Mouse (Mus musculus) left cerebral cortex, adult 9 months (tissue): Measurements from ENCODE around the gene Celf6.

Experiments used
- DNase-seq, 2 experiments: peaks; one replicate each; pipeline ENCODE4 v3.0.0; 2022; ENCODE audit warnings: low spot score in 2 of 2

The Celf6 gene

GRCm38 (mm10) chr9:59577844-59578504, at the start of gene Celf6:
TSS of gene Celf6 (plus strand) at chr9:59577917.
- DNase-seq = peak; percentile 89 to 92

GRCm38 (mm10) chr9:59528274-59528673, 49.4 kb upstream of the Celf6 start:
- no peak for DNase-seq

DNA sequence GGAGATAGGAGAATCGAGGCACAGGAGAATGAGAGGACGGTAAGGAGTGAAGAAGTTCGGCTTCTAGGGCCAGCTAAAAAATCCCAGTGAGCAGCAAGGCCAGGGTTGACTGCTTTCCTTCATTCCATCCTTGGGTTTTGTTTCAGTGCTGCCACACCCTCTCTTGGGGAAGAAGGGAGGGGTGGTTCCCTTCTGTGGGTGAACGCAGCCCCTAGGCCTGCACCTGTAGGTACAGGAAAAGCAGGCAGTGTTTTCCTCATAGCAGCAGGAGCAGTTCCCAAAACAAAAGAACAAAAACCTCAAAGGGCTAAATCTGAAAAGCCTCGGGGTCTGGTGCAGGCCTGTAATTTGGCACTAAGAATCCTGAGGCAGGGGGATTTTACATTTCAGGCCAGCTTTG, 46.1 kb upstream of the Celf6 start:
- no peak for DNase-seq

GRCm38 (mm10) chr9:59533422-59533821, 44.3 kb upstream of the Celf6 start:
- no peak for DNase-seq

DNA sequence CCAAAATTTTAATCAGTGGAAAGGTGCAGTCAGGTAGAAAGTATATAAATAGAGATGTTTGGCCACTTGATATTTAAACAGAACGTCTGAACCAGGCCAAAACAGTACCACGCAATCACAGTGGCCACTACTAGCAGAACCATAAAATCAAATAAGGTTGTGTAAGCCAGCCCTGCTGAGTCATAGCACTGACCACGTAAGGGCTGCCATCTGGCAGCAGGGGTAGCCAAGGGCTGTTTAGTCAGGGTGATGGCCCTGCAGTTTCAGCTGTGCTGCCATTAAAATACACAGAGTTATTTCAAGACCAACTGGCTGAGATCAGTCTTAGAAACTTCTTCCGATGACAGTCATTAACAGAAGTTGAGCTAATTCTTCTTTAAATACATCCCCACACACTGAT, 43.8 kb upstream of the Celf6 start:
- DNase-seq = no peak

- peak in 1 of 2 experiments; percentile 36 for DNase-seq
Observed at GRCm38 (mm10) chr9:59537651-59538050, 40.1 kb upstream of the Celf6 start.

- DNase-seq = peak; percentile 48 to 80
Observed at GRCm38 (mm10) chr9:59539441-59540137, 38.1 kb upstream of the Celf6 start, which contains the start of the genes Hexa and Tmem202. TSS of gene Hexa (plus strand) at chr9:59539540. TSS of gene Tmem202 (minus strand) at chr9:59539847.

GRCm38 (mm10) chr9:59541617-59542016, 36.1 kb upstream of the Celf6 start:
- DNase-seq = no peak

DNA sequence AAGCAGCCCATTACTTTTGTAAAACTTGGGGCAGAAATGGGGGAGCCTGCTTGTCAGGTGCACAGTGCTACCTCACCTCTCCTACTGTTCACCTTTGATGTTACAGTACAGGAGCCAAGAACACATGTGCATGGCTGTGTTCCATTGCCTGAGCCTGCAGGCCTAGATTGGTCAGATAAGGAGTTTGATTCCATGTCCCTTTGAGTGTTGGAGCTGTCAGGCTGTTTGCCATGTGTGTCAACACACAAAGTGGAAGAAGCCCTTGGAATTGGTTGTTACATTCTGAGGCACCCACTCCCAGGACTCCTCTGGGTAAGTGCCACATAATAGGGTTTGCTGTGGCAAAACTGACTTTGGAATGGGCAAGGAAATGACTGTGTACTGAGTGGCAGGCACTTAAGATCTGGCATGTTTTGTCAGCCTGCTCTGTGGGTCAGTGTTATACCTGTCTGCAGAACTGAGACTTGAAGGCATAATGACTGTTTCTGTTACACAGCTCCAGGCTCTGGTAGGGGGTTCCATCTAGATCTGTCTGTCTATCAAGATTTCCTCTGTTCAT, 34.9 kb upstream of the Celf6 start:
- no peak for DNase-seq

DNA sequence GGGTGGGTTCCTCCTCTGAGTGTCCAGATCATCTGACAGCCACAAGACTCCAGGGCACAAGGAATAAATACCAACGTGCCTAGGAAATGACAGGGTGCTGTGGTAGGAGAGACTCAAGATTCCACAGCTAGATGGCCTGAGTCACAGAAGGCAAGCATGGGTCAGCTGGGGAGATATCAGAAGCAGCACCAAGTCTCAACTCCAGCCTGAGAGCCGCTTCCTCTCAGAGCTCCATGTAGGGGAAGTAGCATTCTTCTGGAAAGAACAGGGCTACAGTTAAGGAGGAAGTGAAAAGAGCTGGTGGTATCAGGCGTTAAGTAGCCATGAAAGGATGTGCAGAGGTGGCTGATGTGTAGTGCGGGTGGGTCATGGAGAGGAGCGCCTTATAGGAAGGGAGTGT, 33.0 kb upstream of the Celf6 start:
- no peak for DNase-seq

GRCm38 (mm10) chr9:59547869-59548268, 29.8 kb upstream of the Celf6 start:
- DNase-seq = no peak

- DNase-seq = no peak
Observed at GRCm38 (mm10) chr9:59548961-59549487, 28.7 kb upstream of the Celf6 start.

DNA sequence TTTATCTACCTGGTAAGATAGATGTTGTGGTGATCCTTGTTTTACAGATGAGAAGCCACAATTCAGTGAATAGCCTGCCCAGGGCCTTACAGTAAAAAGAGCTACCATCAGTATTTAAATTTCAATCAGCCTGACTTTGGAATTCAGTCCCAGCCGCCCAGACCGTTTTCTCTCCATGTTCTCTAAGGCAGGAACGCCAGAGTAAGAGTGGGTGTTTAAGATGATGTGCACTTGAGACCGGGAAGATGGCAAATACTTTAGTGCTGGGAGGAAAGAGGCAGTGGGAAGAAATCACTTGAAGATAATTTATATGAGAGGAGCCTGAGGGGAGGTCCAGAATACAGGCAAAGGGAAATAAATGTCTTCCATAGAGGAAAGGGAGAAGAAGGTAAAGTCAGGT, 27.6 kb upstream of the Celf6 start:
- DNase-seq = peak in 1 of 2 experiments; percentile 34

GRCm38 (mm10) chr9:59551017-59551416, 26.7 kb upstream of the Celf6 start:
- no peak for DNase-seq

GRCm38 (mm10) chr9:59551620-59552031, 26.1 kb upstream of the Celf6 start:
- DNase-seq = peak; percentile 40 to 77

- DNase-seq = no peak
Observed at GRCm38 (mm10) chr9:59552610-59553009, 25.1 kb upstream of the Celf6 start.

DNA sequence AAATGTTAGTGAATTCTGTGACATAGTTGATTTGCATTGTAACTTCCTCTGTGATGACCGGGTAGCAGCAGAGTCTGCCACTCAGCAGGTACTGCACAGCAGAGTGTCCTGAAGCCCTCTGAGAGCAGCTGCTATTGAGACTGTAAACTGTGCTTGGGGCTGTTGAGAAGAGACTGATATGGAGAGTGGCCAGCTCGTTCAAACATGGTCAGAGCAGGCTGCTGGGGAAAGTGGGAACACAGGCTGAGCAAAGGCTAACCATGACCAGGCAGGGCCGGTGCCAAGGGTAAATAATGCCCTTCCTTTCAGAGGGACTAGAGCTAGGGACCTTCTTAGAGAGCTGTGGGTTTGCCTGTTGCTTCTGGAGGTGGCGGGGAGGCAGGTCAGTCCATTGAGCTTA, 24.0 kb upstream of the Celf6 start:
- DNase-seq = no peak

DNA sequence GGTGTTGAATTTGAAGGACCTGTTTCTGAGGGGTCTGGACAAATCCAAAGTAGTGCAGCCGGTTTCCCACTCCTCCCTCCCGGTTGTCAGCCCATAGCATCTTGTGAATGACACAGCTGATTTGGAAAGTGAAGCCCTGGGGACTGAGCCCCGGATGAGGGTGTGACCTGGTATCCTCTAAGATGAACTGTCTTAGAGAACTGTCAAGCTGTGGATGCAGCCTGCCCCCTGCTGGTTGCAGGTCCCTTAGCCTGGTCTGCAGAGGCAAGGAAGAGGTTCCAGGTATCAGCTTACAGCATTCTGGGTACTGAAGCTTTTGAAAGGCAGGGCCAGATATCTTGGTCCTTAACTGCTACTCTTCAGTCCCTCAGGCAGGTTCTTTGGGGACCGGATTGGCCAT, 12.1 kb upstream of the Celf6 start:
- DNase-seq = peak in 1 of 2 experiments; percentile 75

GRCm38 (mm10) chr9:59567111-59567510, 10.6 kb upstream of the Celf6 start:
- peak in 1 of 2 experiments; percentile 62 for DNase-seq

GRCm38 (mm10) chr9:59571852-59572251, 5.9 kb upstream of the Celf6 start:
- DNase-seq = no peak

GRCm38 (mm10) chr9:59577401-59577800, 316 bp upstream of the Celf6 start:
- DNase-seq = no peak

DNA sequence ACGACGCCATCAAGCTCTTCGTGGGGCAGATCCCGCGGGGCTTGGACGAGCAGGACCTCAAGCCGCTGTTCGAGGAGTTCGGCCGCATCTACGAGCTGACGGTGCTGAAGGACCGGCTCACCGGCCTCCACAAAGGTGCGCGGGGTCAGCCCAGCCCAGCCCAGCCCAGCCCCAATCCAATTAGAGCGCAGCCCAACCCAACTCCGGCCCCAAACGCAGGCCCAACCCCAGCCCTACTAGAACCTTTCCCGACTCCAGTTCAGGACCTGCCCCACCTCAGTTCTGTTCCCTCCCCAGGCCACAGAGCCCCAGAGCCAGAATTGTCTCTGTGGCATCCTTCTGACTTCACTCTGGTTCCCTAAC, 769 bp downstream of the Celf6 start:
- no peak for DNase-seq

DNA sequence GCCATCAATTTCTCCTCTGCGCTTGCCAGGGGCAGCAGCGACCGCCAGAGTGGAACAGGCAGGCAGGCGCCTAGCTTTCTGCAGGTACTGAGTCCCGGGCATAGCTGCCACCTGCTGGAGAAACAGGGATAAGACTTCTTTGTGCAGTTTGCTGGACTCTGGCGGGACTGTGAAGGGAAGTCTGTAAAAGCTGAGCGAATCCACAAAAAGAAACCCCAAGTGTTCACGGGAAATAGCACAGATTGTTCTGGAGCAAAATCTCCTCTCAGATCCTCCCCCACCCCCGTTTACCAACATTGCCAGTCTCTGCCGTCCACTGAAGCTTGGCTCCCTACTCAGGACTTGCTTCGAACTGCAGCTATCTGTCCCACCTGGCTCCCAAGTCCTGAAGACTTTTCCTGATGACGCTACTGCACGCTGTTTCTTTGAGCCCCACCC, 7.2 kb downstream of the Celf6 start:
- peak in 1 of 2 experiments; percentile 83 for DNase-seq
